Mouse (Mus musculus) liver, postnatal 0 days (tissue): ENCODE data around the gene Dazl.

Experiments used
- CTCF ChIP-seq: sonication (generic); IDR thresholded peaks from 2 replicates; pipeline ENCODE4 v1.5.1; 2016; ENCODE audit warnings: antibody characterized with exemption, low read depth
- EP300 ChIP-seq: IDR thresholded peaks from 2 replicates; pipeline ENCODE4 v1.6.1; 2016; ENCODE audit warnings: antibody characterized with exemption, low read depth, mild to moderate bottlenecking

DNA sequence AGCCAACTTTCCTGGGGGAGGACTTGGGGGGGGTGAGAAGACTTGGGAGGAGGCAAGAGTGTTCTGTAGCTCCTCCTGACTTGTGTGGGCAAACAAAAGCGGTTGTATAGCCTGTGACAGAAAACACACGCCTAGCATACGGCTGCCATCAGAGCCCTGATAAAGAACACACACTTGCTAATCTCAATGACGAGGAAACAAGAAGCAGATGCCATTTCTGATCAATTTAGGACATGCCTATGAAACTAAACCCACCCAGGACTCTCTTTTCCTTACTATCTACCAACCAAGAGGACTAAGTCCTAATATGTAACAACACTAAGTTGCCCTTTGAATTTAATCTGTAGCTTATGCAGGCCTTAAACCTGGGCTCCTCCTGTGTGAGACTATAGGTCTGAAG, 31.2 kb upstream of the Dazl start:
- TF ChIP-seq CTCF (no peak), EP300 (no peak; the same call in 1 of the 2 replicates)
